ENCODE assay signal across 8 mouse cellular contexts in genomic region chr6:55803991-55804680, GRCm38 (mm10). TPM values are rescaled to one million over a fixed set of nuclear protein-coding genes. Genes with fewer than 3 reads are reported as not detected.
A peak's percentile ranks its signal among the peaks of the same experiment; 100 is the strongest.
DNase-seq lines count a peak whose midpoint lies in the region; ATAC-seq and TF ChIP-seq lines count a peak whose summit lies in the region.

No protein-coding gene starts in this region.

- H3K9ac ChIP-seq in hindbrain, embryonic 13.5 days: no peak overlapping the region

- no peak overlapping the region for H3K4me3 ChIP-seq in hindbrain, embryonic 13.5 days
- H3K4me3 ChIP-seq in small intestine, adult 2 months (ENCODE audit: low read depth, low read length): no peak overlapping the region

- TF ChIP-seq CTCF in small intestine, adult 2 months (IDR thresholded peaks at IDR 0.05; ENCODE audit: extremely low read depth, insufficient read length, insufficient replicate concordance, low read depth, low read length): peak; percentile 53; the same call in 1 of the 2 replicates

- no peak for TF ChIP-seq POLR2A in small intestine, adult 2 months (IDR thresholded peaks at IDR 0.05; ENCODE audit: low read depth, low read length)

- DNase-seq in cerebellum, adult 11 months: peak; percentile 18
- DNase-seq in WW6 (ENCODE audit: low read depth, low spot score): peak; percentile 38
- DNase-seq in embryo, embryonic 11 days: peak; percentile 73
- DNase-seq in lung, postnatal 36 days: peak; percentile 10
- DNase-seq in urinary bladder, adult 18-20 months (ENCODE audit: low spot score in 2 of 2): no peak

- H3K4me1 ChIP-seq in hindbrain, embryonic 13.5 days (replicated peaks): peaks cover 23% of the 10 kb centered on the region
- no peaks in the 10 kb centered on the region for H3K4me1 ChIP-seq in small intestine, adult 2 months (ENCODE audit: control insufficient read depth, insufficient read depth, insufficient read length, low read length)

- peaks cover 16% of the 10 kb centered on the region; the same call in 1 of the 2 replicates for H3K27me3 ChIP-seq in hindbrain, embryonic 13.5 days
- H3K27me3 ChIP-seq in small intestine, adult 2 months (ENCODE audit: control insufficient read depth, insufficient read depth, low read length): no peaks in the 10 kb centered on the region

- H3K9me3 ChIP-seq in hindbrain, embryonic 13.5 days: no peaks in the 10 kb centered on the region

- H3K27ac ChIP-seq in hindbrain, embryonic 13.5 days: peak overlapping the region; percentile 35; the same call in 1 of the 2 replicates
- H3K27ac ChIP-seq in small intestine, adult 2 months (ENCODE audit: insufficient read depth, low read depth, low read length): no peak overlapping the region

- ATAC-seq in cerebellum, adult (ENCODE audit: insufficient number of reproducible peaks, low FRiP score, low TSS enrichment): no peak; the same call in 1 of the 2 replicates
- ATAC-seq in hindbrain, embryonic 13.5 days (ENCODE audit: low FRiP score): peak; percentile 49; the same call in 1 of the 2 replicates

- H3K4me2 ChIP-seq in hindbrain, embryonic 13.5 days: no peak overlapping the region

- H3K36me3 ChIP-seq in hindbrain, embryonic 13.5 days: no peaks in the 10 kb centered on the region
- H3K36me3 ChIP-seq in small intestine, adult 2 months (ENCODE audit: control insufficient read depth, insufficient read depth, low read length): no peaks in the 10 kb centered on the region

- WGBS in hindbrain, embryonic 13.5 days: 23% methylated on average over 12 of the region's 12 CpGs
- 25% methylated on average over 12 of the region's 12 CpGs for WGBS in small intestine, adult 2 months

RNA-seq across cellular contexts. Expression of gene Itprid1, which starts 32.6 kb away (rescaled TPM):
- 0.05 TPM in 1 of 2 replicates, not detected in the other for polyA plus RNA-seq in hindbrain, embryonic 13.5 days (2015; fragmentation: Nextera tagmentation; extraction: Ambion mirVana)
- polyA plus RNA-seq in small intestine, adult 2 months (2012; rRNA removed): 0.22 and 0.51 TPM in 2 replicates

Comparison
In these comparisons a context has a peak if more than half of its experiments do, and no peak if none do; other contexts are left out.
1. DNase-seq: peak in cerebellum, adult 11 months (single experiment), WW6 (single experiment), embryo, embryonic 11 days (single experiment) and lung, postnatal 36 days (single experiment); none in urinary bladder, adult 18-20 months (0 of 2).